Mouse (Mus musculus) stomach, postnatal 0 days (tissue): ENCODE measurements at regions not wholly inside any gene's neighbourhood (a gene's known extent, or its start where the extent isn't known, plus 50 kb on each side); places are given as distances from the start of the nearest gene placed in this dataset.

ENCODE experiments used
- ATAC-seq: fragments of 200-750 bp; cut with Nextera tagmentation; 2 replicates; pipeline ENCODE4 v1.8.0; 2017; ENCODE audit not compliant: low FRiP score, low TSS enrichment
- DNase-seq: peaks from one replicate; pipeline ENCODE4 v3.0.0-alpha.2; 2016; ENCODE audit warnings: low spot score
- H3K27ac ChIP-seq: fragments of 300-500 bp; sonication (generic); replicated peaks from 2 replicates; pipeline ENCODE4 v1.5.1; 2014; ENCODE audit warnings: mild to moderate bottlenecking, control low read depth
- H3K27me3 ChIP-seq: fragments of 300-500 bp; sonication (generic); 2 replicates; pipeline ENCODE4 v1.6.1; 2014; ENCODE audit warnings: low read length; ENCODE audit not compliant: control insufficient read depth, insufficient read depth
- H3K36me3 ChIP-seq: fragments of 300-500 bp; sonication (generic); 2 replicates; pipeline ENCODE4 v1.6.1; 2014; ENCODE audit warnings: low read length, mixed read lengths; ENCODE audit not compliant: control insufficient read depth, insufficient read depth
- H3K4me1 ChIP-seq: fragments of 300-500 bp; sonication (generic); replicated peaks from 2 replicates; pipeline ENCODE4 v1.6.1; 2014; ENCODE audit warnings: antibody characterized with exemption; ENCODE audit not compliant: control insufficient read depth, insufficient read depth
- H3K4me2 ChIP-seq: fragments of 300-500 bp; sonication (generic); replicated peaks from 2 replicates; pipeline ENCODE4 v1.6.1; 2014; ENCODE audit warnings: low read depth, mild to moderate bottlenecking, control low read depth, moderate library complexity
- H3K4me3 ChIP-seq: fragments of 300-500 bp; sonication (generic); 2 replicates; pipeline ENCODE4 v1.5.1; 2014; ENCODE audit warnings: low read depth, low read length, control low read depth
- H3K9ac ChIP-seq: fragments of 300-500 bp; sonication (generic); 2 replicates; pipeline ENCODE4 v1.6.1; 2014; ENCODE audit warnings: mild to moderate bottlenecking, low read length, control low read depth, mixed read lengths
- H3K9me3 ChIP-seq: fragments of 300-500 bp; sonication (generic); 2 replicates; pipeline ENCODE4 v1.6.1; 2016; ENCODE audit warnings: low read length; ENCODE audit not compliant: control insufficient read depth
- CTCF ChIP-seq: IDR thresholded peaks from 2 replicates; pipeline ENCODE4 v1.5.1; 2016; ENCODE audit warnings: antibody characterized with exemption, low read depth, mild to moderate bottlenecking, moderate library complexity
- EP300 ChIP-seq: optimal IDR thresholded peaks from 2 replicates; pipeline ENCODE3; 2016; ENCODE audit warnings: antibody characterized with exemption
- WGBS: fragments of 180-500 bp; shearing (Covaris S2); extraction: QIAGEN DNeasy Blood & Tissue Kit; methylation state at CpG from one replicate; pipeline ENCODE4 v1.1.7; 2014; 5-methylcytosine and 5-hydroxymethylcytosine counted together

GRCm38 (mm10) chr1:168969402-168969801 lies 537.3 kb upstream of the Pbx1 start:
- Histone ChIP-seq H3K36me3 (no peaks in the 10 kb centered on the region), H3K9ac (no peak overlapping the region), H3K4me1 (no peaks in the 10 kb centered on the region), H3K4me2 (peak overlapping the region; percentile 25), H3K27me3 (no peaks in the 10 kb centered on the region), H3K4me3 (no peak overlapping the region), H3K9me3 (no peaks in the 10 kb centered on the region), H3K27ac (0 out of 2 replicates have a peak overlapping the region, but pooled peaks have one; percentile 13)
- no peak for TF ChIP-seq EP300
- no peak for TF ChIP-seq CTCF
- DNase-seq (no peak), ATAC-seq (no peak)
- 24% methylated on average over 5 of the region's 5 CpGs for WGBS

GRCm38 (mm10) chr1:168967334-168967733 lies 535.3 kb upstream of the Pbx1 start:
- no peaks in the 10 kb centered on the region for H3K36me3 ChIP-seq
- TF ChIP-seq EP300 (no peak), CTCF (no peak)
- H3K27ac ChIP-seq, result no peak overlapping the region
- no peak for DNase-seq
- no peaks in the 10 kb centered on the region for H3K4me1 ChIP-seq
- ATAC-seq, result no peak
- H3K4me3 ChIP-seq, result no peak overlapping the region
- H3K27me3 ChIP-seq, result no peaks in the 10 kb centered on the region
- H3K9me3 ChIP-seq, result no peaks in the 10 kb centered on the region
- 57% methylated on average over 2 of the region's 2 CpGs for WGBS
- no peak overlapping the region for H3K9ac ChIP-seq
- H3K4me2 ChIP-seq, result no peak overlapping the region

- 70% methylated on average over 6 of the region's 6 CpGs for WGBS
- TF ChIP-seq CTCF (no peak), EP300 (no peak)
- Histone ChIP-seq H3K27me3 (no peaks in the 10 kb centered on the region), H3K4me3 (no peak overlapping the region), H3K9ac (no peak overlapping the region), H3K4me2 (no peak overlapping the region), H3K27ac (no peak overlapping the region), H3K9me3 (no peaks in the 10 kb centered on the region), H3K4me1 (no peaks in the 10 kb centered on the region), H3K36me3 (no peaks in the 10 kb centered on the region)
- ATAC-seq (no peak), DNase-seq (no peak)
Observed at GRCm38 (mm10) chr1:168964467-168964904, 532.4 kb upstream of the Pbx1 start.

GRCm38 (mm10) chr1:168950947-168951346 lies 518.9 kb upstream of the Pbx1 start:
- Histone ChIP-seq H3K9me3 (no peaks in the 10 kb centered on the region), H3K27me3 (no peaks in the 10 kb centered on the region), H3K27ac (no peak overlapping the region), H3K4me3 (no peak overlapping the region), H3K4me2 (no peak overlapping the region), H3K4me1 (no peaks in the 10 kb centered on the region), H3K9ac (no peak overlapping the region), H3K36me3 (no peaks in the 10 kb centered on the region)
- DNase-seq (no peak), ATAC-seq (no peak)
- no peak for TF ChIP-seq EP300
- no peak for TF ChIP-seq CTCF

GRCm38 (mm10) chr1:168924100-168924815 lies 492.2 kb upstream of the Pbx1 start:
- no peak for DNase-seq
- TF ChIP-seq CTCF (no peak), EP300 (no peak)
- WGBS, result 81% methylated on average over 5 of the region's 5 CpGs

GRCm38 (mm10) chr1:168918331-168919076 lies 486.4 kb upstream of the Pbx1 start:
- no peak overlapping the region for H3K4me3 ChIP-seq
- H3K9ac ChIP-seq, result no peak overlapping the region
- H3K36me3 ChIP-seq, result no peaks in the 10 kb centered on the region
- H3K9me3 ChIP-seq, result no peaks in the 10 kb centered on the region
- H3K4me2 ChIP-seq, result no peak overlapping the region
- DNase-seq (no peak), ATAC-seq (no peak)
- WGBS, result 82% methylated on average over 9 of the region's 9 CpGs
- no peaks in the 10 kb centered on the region for H3K4me1 ChIP-seq
- H3K27ac ChIP-seq, result no peak overlapping the region
- no peak for TF ChIP-seq CTCF
- TF ChIP-seq EP300, result no peak
- H3K27me3 ChIP-seq, result no peaks in the 10 kb centered on the region

More at GRCm38 (mm10) chr1:168924100-168924815, 492.2 kb upstream of the Pbx1 start:
- no peaks in the 10 kb centered on the region for H3K27me3 ChIP-seq
- ATAC-seq, result no peak
- no peak overlapping the region for H3K27ac ChIP-seq
- H3K4me1 ChIP-seq, result no peaks in the 10 kb centered on the region
- H3K4me3 ChIP-seq, result no peak overlapping the region
- H3K9ac ChIP-seq, result no peak overlapping the region
- no peaks in the 10 kb centered on the region for H3K36me3 ChIP-seq
- no peak overlapping the region for H3K4me2 ChIP-seq
- no peaks in the 10 kb centered on the region for H3K9me3 ChIP-seq
